Mouse (Mus musculus) heart, embryonic 11.5 days (tissue): ENCODE results near the gene Rasl11a. TPM values are rescaled to one million over a fixed set of nuclear protein-coding genes. Genes with fewer than 3 reads are reported as not detected.
"Not testable (repeated sequence)": the region's sequence is repeated elsewhere in the genome, so short reads cannot be mapped to it uniquely, and the experiment has no call there.

ENCODE experiments used
- ATAC-seq: fragments of 200-750 bp; cut with Nextera tagmentation; replicated peaks from 2 replicates; pipeline ENCODE4 v1.8.0; 2017; ENCODE audit warnings: moderate library complexity; ENCODE audit not compliant: insufficient number of reproducible peaks, low FRiP score, low TSS enrichment
- H3K27ac ChIP-seq: fragments of 300-500 bp; sonication (generic); 2 replicates; pipeline ENCODE4 v1.5.1; 2014; ENCODE audit warnings: mild to moderate bottlenecking, low read depth, low read length
- H3K27me3 ChIP-seq: fragments of 300-500 bp; sonication (generic); 2 replicates; pipeline ENCODE4 v1.6.1; 2014; ENCODE audit warnings: mild to moderate bottlenecking, low read length, mixed read lengths; ENCODE audit not compliant: control insufficient read depth, insufficient read depth
- H3K36me3 ChIP-seq: fragments of 300-500 bp; sonication (generic); 2 replicates; pipeline ENCODE4 v1.6.1; 2014; ENCODE audit warnings: mild to moderate bottlenecking, low read length, moderate library complexity, mixed read lengths; ENCODE audit not compliant: control insufficient read depth, insufficient read depth
- H3K4me1 ChIP-seq: fragments of 300-500 bp; sonication (generic); 2 replicates; pipeline ENCODE4 v1.6.1; 2014; ENCODE audit warnings: low read length; ENCODE audit not compliant: control insufficient read depth, insufficient read depth
- H3K4me2 ChIP-seq: fragments of 300-500 bp; sonication (generic); 2 replicates; pipeline ENCODE4 v1.6.1; 2014; ENCODE audit warnings: mild to moderate bottlenecking, moderate library complexity
- H3K4me3 ChIP-seq: fragments of 300-500 bp; sonication (generic); 2 replicates; pipeline ENCODE4 v1.5.1; 2014; ENCODE audit warnings: low read depth, low read length
- H3K9ac ChIP-seq: fragments of 300-500 bp; sonication (generic); 2 replicates; pipeline ENCODE4 v1.6.1; 2014; ENCODE audit warnings: mild to moderate bottlenecking, low read depth, low read length, moderate library complexity
- H3K9me3 ChIP-seq: fragments of 300-500 bp; sonication (generic); replicated peaks from 2 replicates; pipeline ENCODE4 v1.6.1; 2016; ENCODE audit warnings: low read length; ENCODE audit not compliant: control insufficient read depth
- WGBS: fragments of 180-500 bp; shearing (Covaris S2); extraction: QIAGEN DNeasy Blood & Tissue Kit; methylation state at CpG from one replicate; pipeline ENCODE4 v1.1.7; 2014; ENCODE audit not compliant: insufficient replicate concordance; 5-methylcytosine and 5-hydroxymethylcytosine counted together
- polyA plus RNA-seq: library from polyadenylated mRNA; unstranded; fragments of >200 nt; fragmentation: Nextera tagmentation; extraction: Ambion mirVana; gene quantifications from 2 replicates; pipeline ENCODE4 v1.2.1, GENCODE M21; 2014

The Rasl11a gene
- polyA plus RNA-seq, 1 experiment from 2014 or later, result 10.9 TPM

DNA sequence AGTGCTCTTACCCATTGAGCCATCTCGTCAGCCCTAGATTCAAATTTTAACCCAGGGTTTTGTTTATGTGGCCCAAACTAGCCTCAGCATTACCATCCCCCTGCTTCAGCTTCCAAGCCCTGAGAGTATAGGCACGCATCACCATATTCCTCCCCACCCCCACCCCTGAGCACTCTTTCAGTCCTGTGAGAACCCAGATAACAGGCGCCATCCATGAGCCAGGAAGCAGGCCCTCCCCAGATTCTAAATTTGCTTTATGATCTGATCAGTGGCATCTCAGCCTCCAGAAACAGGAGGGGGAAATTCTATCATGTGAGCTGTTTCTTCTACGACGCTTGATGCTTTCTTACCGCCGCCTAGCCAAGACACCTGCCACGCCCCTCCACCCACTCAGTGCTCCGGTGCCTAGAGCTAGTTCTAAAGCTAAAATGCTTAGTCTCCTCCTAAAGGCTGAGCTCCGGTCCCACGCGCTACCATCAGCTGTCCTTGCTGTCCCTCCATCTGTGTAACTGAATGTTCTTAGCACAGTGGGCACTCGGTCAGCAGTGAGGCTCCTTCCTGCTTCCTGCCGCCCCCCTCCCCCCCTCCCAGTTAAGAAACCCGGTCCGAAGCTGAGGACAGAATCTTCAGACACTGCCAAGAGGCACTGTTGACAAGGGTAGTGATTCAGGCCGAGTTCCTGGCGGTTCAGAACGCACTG is 22.5 kb downstream of the Rasl11a start:
- Histone ChIP-seq H3K9ac (peak overlapping the region; percentile 57), H3K4me3 (peak overlapping the region; percentile 32)
- peak; percentile 58 for ATAC-seq

DNA sequence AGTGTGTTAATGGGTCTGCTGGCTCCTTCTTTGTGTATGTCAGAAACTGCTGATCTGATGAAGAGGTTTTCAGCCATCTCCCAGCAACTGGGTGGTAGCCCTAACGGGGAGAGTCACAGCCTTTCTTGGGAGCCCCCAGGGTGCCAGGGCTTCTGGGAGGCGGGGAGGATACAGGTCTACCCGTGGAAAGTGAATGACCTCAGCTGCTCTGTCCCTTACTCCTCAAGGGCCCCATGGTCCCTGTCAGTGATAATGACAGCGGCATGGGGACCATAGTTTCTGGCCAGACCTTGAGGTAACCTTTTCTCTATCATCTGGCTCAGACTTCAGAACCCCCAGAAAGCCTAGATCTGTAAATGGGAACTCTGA is 23.1 kb downstream of the Rasl11a start:
- peak overlapping the region; percentile 32; the same call in 1 of the 2 replicates for H3K4me3 ChIP-seq
- H3K27me3 ChIP-seq, result no peaks in the 10 kb centered on the region
- no peak overlapping the region for H3K9ac ChIP-seq
- peak overlapping the region; percentile 68 for H3K4me2 ChIP-seq
- H3K36me3 ChIP-seq, result no peaks in the 10 kb centered on the region
- peak overlapping the region; percentile 69 for H3K27ac ChIP-seq
- peaks cover 3% of the 10 kb centered on the region; the same call in 1 of the 2 replicates for H3K4me1 ChIP-seq
- WGBS, result 5% methylated on average over 4 of the region's 4 CpGs
- no peaks in the 10 kb centered on the region for H3K9me3 ChIP-seq
- no peak; the same call in 1 of the 2 replicates for ATAC-seq

More for the DNA sequence above, 22.5 kb downstream of the Rasl11a start:
- Histone ChIP-seq H3K9me3 (no peaks in the 10 kb centered on the region), H3K4me1 (peaks cover 3% of the 10 kb centered on the region; the same call in 1 of the 2 replicates), H3K27me3 (no peaks in the 10 kb centered on the region), H3K27ac (peak overlapping the region; percentile 69), H3K4me2 (peak overlapping the region; percentile 68), H3K36me3 (no peaks in the 10 kb centered on the region)
- 2% methylated on average over 19 of the region's 19 CpGs for WGBS

DNA sequence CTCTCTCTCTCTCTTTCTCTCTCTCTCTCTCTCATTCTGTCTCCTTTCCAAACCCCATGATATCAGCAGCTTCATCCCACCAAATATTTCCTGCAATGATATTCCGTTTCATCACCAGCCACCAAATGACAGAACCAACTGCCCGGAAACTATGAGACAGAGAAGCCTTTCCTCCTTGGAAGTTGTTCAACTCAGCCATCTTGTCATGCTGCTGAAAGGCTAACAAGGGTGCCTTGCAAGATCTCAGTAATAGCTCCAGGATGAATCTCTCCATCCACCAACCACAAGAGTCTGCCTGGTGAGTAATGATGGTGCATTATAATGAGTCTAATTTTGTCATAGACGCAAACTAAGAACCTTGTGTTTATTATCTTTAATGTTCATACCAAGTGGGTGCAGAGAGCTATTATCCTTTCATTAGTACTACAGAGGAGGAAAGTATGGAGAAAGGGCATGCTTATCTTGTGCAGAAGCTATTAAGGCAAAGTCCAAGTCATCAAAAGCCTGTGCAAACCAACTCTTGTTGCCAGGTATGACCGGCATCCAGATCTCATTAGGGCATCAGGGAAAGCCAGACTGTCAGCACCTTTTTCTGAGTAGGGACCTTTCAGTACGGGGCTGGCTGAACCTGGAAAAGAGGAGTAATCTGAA is 28.2 kb downstream of the Rasl11a start:
- Histone ChIP-seq H3K4me1 (no peaks in the 10 kb centered on the region), H3K9ac (no peak overlapping the region), H3K9me3 (no peaks in the 10 kb centered on the region), H3K27ac (no peak overlapping the region), H3K36me3 (no peaks in the 10 kb centered on the region), H3K4me2 (no peak overlapping the region), H3K27me3 (no peaks in the 10 kb centered on the region), H3K4me3 (no peak overlapping the region)
- WGBS, result 75% methylated on average over 5 of the region's 5 CpGs
- no peak for ATAC-seq

DNA sequence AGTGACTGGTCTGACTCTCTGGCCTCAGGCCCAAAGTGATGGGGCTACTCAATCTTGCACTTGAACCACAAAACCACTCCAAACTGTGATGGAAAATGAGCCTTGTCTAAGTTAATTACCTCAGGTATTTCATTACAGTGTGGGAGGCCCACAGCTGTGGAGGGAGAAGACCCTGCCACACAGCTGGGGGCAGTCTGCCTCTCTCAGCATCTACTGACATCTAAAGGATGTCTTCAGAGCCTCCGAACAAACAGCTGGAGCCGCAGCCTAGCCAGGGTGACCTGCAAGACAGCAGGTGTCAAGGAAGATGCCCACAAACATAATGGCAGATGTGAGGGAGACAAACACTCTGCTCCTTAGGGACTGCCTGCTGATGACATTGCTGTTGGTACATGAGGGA is 31.2 kb downstream of the Rasl11a start:
- no peaks in the 10 kb centered on the region for H3K4me1 ChIP-seq
- H3K27ac ChIP-seq, result no peak overlapping the region
- no peak overlapping the region for H3K4me2 ChIP-seq
- no peak overlapping the region for H3K4me3 ChIP-seq
- no peaks in the 10 kb centered on the region for H3K27me3 ChIP-seq
- H3K36me3 ChIP-seq, result no peaks in the 10 kb centered on the region
- H3K9ac ChIP-seq, result no peak overlapping the region
- 73% methylated on average over 2 of the region's 2 CpGs for WGBS
- no peak for ATAC-seq
- H3K9me3 ChIP-seq, result no peaks in the 10 kb centered on the region

DNA sequence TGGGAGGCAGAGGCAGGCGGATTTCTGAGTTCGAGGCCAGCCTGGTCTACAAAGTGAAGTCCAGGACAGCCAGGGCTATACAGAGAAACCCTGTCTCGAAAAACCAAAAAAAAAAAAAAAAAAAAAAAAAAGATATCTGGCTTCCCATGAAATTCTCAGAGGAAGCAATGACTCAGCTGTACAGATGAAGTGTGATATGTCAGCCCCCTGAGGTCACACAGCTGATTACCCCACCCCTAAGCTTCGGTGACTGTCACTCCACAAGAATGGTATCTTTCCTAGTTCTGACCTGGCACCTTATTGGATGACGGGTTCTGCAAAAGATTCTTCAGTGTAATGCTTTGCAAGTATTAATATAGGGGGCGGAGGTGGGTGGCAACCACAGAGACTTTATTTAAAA is 33.0 kb downstream of the Rasl11a start:
- H3K36me3 ChIP-seq, ATAC-seq, H3K27ac ChIP-seq, H3K4me2 ChIP-seq, H3K4me3 ChIP-seq, H3K9ac ChIP-seq, H3K9me3 ChIP-seq, H3K27me3 ChIP-seq, H3K4me1 ChIP-seq: not testable (repeated sequence)
- 74% methylated on average over 5 of the region's 6 CpGs for WGBS

DNA sequence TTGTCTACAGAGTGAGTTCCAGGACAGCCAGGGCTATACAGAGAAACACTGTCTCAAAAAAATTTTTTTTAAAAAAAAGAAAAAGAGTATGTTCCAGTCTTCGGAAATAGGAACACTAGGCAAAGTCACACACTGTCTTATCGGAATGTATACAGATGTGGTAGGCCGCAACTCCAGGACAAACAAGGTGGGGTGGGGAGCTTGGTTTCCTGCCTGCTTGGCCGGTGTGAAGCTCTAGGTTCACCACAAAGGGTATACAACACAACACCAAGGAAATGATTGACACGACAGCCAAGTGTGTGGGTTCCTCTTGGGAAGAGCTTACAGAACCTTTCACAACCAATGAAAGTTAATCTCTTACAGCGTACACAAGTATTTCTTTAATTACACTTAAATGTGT is 37.4 kb downstream of the Rasl11a start:
- H3K9ac ChIP-seq, result no peak overlapping the region
- no peaks in the 10 kb centered on the region for H3K4me1 ChIP-seq
- H3K36me3 ChIP-seq, result no peaks in the 10 kb centered on the region
- WGBS, result 72% methylated on average over 6 of the region's 6 CpGs
- no peak overlapping the region for H3K4me2 ChIP-seq
- H3K27me3 ChIP-seq, result no peaks in the 10 kb centered on the region
- ATAC-seq, result no peak
- no peak overlapping the region for H3K4me3 ChIP-seq
- H3K27ac ChIP-seq, result no peak overlapping the region
- H3K9me3 ChIP-seq, result no peaks in the 10 kb centered on the region

DNA sequence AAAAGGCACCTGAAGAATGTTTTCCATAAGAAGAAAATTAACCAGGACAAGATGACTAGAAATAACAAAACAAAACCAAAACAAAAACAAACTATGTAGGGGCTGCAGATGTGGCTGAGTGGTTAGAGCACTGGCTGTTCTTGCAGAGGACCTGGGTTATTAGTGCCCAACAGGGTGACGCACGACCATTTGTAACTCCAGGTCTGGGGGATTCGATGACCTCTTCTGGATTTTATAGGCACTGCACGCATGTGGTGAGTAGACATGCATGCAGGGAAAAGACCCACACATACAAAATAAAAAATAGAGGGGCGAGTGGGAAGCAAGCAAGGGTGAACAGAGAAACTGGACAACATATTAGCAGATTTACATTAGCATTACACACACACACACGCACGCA is 38.2 kb downstream of the Rasl11a start:
- H3K4me1 ChIP-seq, result no peaks in the 10 kb centered on the region
- H3K27ac ChIP-seq, result no peak overlapping the region
- no peak overlapping the region for H3K4me2 ChIP-seq
- H3K27me3 ChIP-seq, result no peaks in the 10 kb centered on the region
- no peak overlapping the region for H3K9ac ChIP-seq
- H3K36me3 ChIP-seq, result no peaks in the 10 kb centered on the region
- 67% methylated on average over 7 of the region's 7 CpGs for WGBS
- no peaks in the 10 kb centered on the region for H3K9me3 ChIP-seq
- no peak for ATAC-seq
- no peak overlapping the region for H3K4me3 ChIP-seq

DNA sequence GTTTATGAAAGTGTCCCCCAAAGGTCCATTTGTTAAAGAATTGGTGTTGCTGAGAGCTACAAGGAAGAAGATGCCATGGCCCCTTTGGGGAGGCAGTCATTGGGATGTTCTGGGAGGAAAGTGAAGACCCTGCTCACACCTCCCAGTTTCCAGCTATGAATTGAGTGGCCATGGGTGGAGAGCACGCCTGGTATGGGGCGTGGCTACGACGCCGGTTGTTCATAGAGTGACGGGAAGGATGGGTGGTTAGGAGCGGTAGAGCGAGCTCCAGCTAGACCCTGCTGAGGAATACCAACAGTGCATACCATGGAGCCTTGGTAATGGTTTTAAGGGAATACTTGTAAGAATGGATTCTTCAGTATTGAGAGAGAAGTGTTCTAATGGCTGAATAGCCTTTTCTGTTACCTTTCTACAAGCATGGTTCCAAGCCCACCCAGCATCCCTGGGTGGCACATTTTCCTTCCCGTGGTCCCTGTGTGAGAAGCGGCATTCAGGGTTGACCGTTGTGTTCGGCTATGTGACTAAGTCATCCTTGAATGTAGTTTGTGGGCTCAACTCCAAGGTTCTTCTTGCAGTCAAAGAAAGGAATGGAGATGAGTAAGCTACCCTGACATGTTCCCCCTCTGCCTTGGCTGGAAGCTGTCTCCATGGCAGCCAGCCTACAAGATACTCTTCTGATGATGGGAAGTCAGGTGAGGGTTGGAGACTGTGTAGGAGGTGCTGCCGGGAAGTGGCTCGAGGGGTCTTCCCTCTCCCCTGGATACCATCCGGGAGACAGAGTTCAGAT is 38.8 kb downstream of the Rasl11a start:
- Histone ChIP-seq H3K4me1 (no peaks in the 10 kb centered on the region), H3K4me3 (no peak overlapping the region), H3K27ac (no peak overlapping the region), H3K27me3 (no peaks in the 10 kb centered on the region), H3K4me2 (no peak overlapping the region), H3K9ac (no peak overlapping the region), H3K36me3 (no peaks in the 10 kb centered on the region), H3K9me3 (no peaks in the 10 kb centered on the region)
- 76% methylated on average over 15 of the region's 15 CpGs for WGBS
- no peak for ATAC-seq
